Mouse (Mus musculus): ENCODE measurements around the gene Zfhx3. TPM values are rescaled to one million over a fixed set of nuclear protein-coding genes. Genes with fewer than 3 reads are reported as not detected.

The Zfhx3 gene
- total and polyA plus RNA-seq, 3 experiments: 0.23 to 2.5 TPM; not detected in 1

DNA sequence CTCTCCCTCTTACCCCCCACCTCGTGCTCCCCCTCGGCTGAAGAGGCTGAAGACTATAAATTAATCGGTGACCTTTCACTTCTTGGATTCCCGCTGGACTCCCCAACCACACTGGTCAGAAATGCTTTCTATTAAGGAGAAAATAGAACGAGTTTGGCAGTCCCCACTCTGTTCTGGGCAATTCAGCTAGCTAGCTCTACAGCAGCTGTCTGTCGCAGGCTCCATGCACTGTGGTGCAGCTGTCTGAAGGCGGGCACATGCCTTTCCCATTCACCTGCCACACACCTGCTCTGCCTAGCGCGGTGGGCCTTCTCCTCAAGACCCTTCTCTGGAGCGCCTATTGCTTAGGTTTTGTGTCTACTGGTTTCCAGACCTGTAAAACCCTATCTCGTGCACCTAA is 1000.7 kb downstream of the Zfhx3 start:
- H3K36me3 ChIP-seq (ENCODE audit: control insufficient read depth in 1 of 2, insufficient read depth in 2 of 2, low read length in 2 of 2): no peaks in the 10 kb centered on the region
- H3K79me2 ChIP-seq (ENCODE audit: control insufficient read depth, insufficient read depth, low read length, poor library complexity): no peaks in the 10 kb centered on the region
- TF ChIP-seq CHD2 (IDR thresholded peaks at IDR 0.05; ENCODE audit: low read length) (no peak), RCOR1 (IDR thresholded peaks at IDR 0.05; ENCODE audit: low read depth, low read length) (no peak), MAX (IDR thresholded peaks at IDR 0.05; ENCODE audit: low read length) (no peak), ELF1 (IDR thresholded peaks at IDR 0.05; ENCODE audit: low read depth, low read length) (no peak), USF2 (IDR thresholded peaks at IDR 0.05; ENCODE audit: borderline replicate concordance in 1 of 2, insufficient read depth in 1 of 2, low read depth in 1 of 2, low read length in 2 of 2) (no peak), TCF12 (IDR thresholded peaks at IDR 0.05; ENCODE audit: low read depth, low read length) (no peak), ETS1 (IDR thresholded peaks at IDR 0.05; ENCODE audit: low read depth, low read length) (no peak), MAFK (IDR thresholded peaks at IDR 0.05; ENCODE audit: borderline replicate concordance, low read depth, low read length) (no peak), MXI1 (IDR thresholded peaks at IDR 0.05; ENCODE audit: low read depth, low read length) (no peak), MEF2A (IDR thresholded peaks at IDR 0.05; ENCODE audit: extremely low read depth, insufficient replicate concordance, low read depth, low read length, poor library complexity, severe bottlenecking) (no peak), GATA1 (IDR thresholded peaks at IDR 0.05; ENCODE audit: low read depth, low read length) (no peak), ZKSCAN1 (IDR thresholded peaks at IDR 0.05; ENCODE audit: low read depth, low read length) (no peak)
- no peak overlapping the region for H3K27ac ChIP-seq (ENCODE audit: control insufficient read depth, low read depth, low read length)
- H3K4me1 ChIP-seq (ENCODE audit: control insufficient read depth in 1 of 2, insufficient read depth in 2 of 2, low read length in 2 of 2): peaks cover 0 to 12% of the 10 kb centered on the region in 2 experiments; a peak in 1 of 4 replicates
- no peak for DNase-seq (ENCODE audit: low read depth, low spot score)
- H3K27me3 ChIP-seq (ENCODE audit: control insufficient read depth in 1 of 2, insufficient read depth in 2 of 2, low read length in 2 of 2): no peaks in the 10 kb centered on the region
- H3K9me3 ChIP-seq (replicated peaks; ENCODE audit: insufficient read depth, low read length): no peaks in the 10 kb centered on the region
- H3K4me3 ChIP-seq (ENCODE audit: control insufficient read depth in 1 of 2, insufficient read depth in 1 of 2, low read depth in 2 of 2, low read length in 2 of 2): no peak overlapping the region
- no peak overlapping the region; the same call in 1 of the 2 replicates for H3K9ac ChIP-seq (ENCODE audit: control insufficient read depth, low read depth, low read length, poor library complexity, severe bottlenecking)

DNA sequence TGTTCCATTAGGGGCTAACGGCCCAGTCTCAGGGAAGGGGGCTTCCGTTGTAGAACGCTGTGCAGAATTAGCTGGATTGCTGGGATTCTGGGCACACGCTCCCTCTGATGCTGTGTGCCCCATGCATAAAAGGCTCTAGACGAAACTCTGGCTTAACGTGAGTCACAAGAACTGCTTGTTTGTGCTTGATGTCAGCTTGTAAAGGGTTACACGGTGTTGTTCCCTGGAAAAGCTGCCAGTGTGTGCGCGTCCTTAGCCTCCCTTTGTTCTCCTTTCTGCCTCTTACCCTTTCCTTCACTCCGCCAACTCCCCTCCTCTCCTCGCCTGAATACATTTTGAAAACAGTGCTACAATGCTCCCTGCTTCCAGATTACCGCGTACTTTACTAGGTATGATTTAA is 1001.9 kb downstream of the Zfhx3 start:
- no peak for DNase-seq (ENCODE audit: low read depth, low spot score)
- Histone ChIP-seq H3K9ac (ENCODE audit: control insufficient read depth, low read depth, low read length, poor library complexity, severe bottlenecking) (no peak overlapping the region), H3K9me3 (replicated peaks; ENCODE audit: insufficient read depth, low read length) (no peaks in the 10 kb centered on the region), H3K36me3 (ENCODE audit: control insufficient read depth in 1 of 2, insufficient read depth in 2 of 2, low read length in 2 of 2) (no peaks in the 10 kb centered on the region), H3K4me1 (ENCODE audit: control insufficient read depth in 1 of 2, insufficient read depth in 2 of 2, low read length in 2 of 2) (peaks cover 0 to 9% of the 10 kb centered on the region in 2 experiments; a peak in 1 of 4 replicates), H3K4me3 (ENCODE audit: control insufficient read depth in 1 of 2, insufficient read depth in 1 of 2, low read depth in 2 of 2, low read length in 2 of 2) (no peak overlapping the region), H3K27me3 (ENCODE audit: control insufficient read depth in 1 of 2, insufficient read depth in 2 of 2, low read length in 2 of 2) (no peaks in the 10 kb centered on the region), H3K27ac (ENCODE audit: control insufficient read depth, low read depth, low read length) (no peak overlapping the region), H3K79me2 (ENCODE audit: control insufficient read depth, insufficient read depth, low read length, poor library complexity) (no peaks in the 10 kb centered on the region)
- TF ChIP-seq CTCF (IDR thresholded peaks at IDR 0.05 in 2 of 3, conservative IDR thresholded peaks at IDR 0.05 in 1 of 3; ENCODE audit: control insufficient read depth in 1 of 3, insufficient read depth in 1 of 3, low read depth in 2 of 3, low read length in 3 of 3, poor library complexity in 1 of 3, severe bottlenecking in 1 of 3): no peak
- no peak for TF ChIP-seq HCFC1 (IDR thresholded peaks at IDR 0.05; ENCODE audit: low read depth, low read length)
- TF ChIP-seq CHD1 (IDR thresholded peaks at IDR 0.05; ENCODE audit: low read depth, low read length): no peak
- no peak for TF ChIP-seq ETS1 (IDR thresholded peaks at IDR 0.05; ENCODE audit: low read depth, low read length)
- no peak for TF ChIP-seq ELF1 (IDR thresholded peaks at IDR 0.05; ENCODE audit: low read depth, low read length)
- no peak for TF ChIP-seq KAT2A (conservative IDR thresholded peaks at IDR 0.05; ENCODE audit: low read depth, low read length)
- TF ChIP-seq ZMIZ1 (IDR thresholded peaks at IDR 0.05; ENCODE audit: low read depth, low read length): no peak
- TF ChIP-seq RAD21 (IDR thresholded peaks at IDR 0.05; ENCODE audit: low read depth, low read length): no peak
- TF ChIP-seq POLR2AphosphoS2 (IDR thresholded peaks at IDR 0.05; ENCODE audit: low read length): no peak
- TF ChIP-seq MEF2A (IDR thresholded peaks at IDR 0.05; ENCODE audit: extremely low read depth, insufficient replicate concordance, low read depth, low read length, poor library complexity, severe bottlenecking): no peak
- no peak for TF ChIP-seq JUND (IDR thresholded peaks at IDR 0.05; ENCODE audit: low read depth, low read length)
- no peak for TF ChIP-seq NELFE (IDR thresholded peaks at IDR 0.05; ENCODE audit: low read depth, low read length)
- no peak for TF ChIP-seq MAFK (IDR thresholded peaks at IDR 0.05; ENCODE audit: borderline replicate concordance, low read depth, low read length)
- TF ChIP-seq RCOR1 (IDR thresholded peaks at IDR 0.05; ENCODE audit: low read depth, low read length): no peak
- no peak for TF ChIP-seq POLR2AphosphoS5 (IDR thresholded peaks at IDR 0.05; ENCODE audit: borderline replicate concordance, low read depth, low read length)
- no peak for TF ChIP-seq TAL1 (IDR thresholded peaks at IDR 0.05; ENCODE audit: low read length)
- no peak for TF ChIP-seq TBP (IDR thresholded peaks at IDR 0.05; ENCODE audit: low read depth, low read length)
- no peak for TF ChIP-seq ZC3H11A (IDR thresholded peaks at IDR 0.05; ENCODE audit: low read depth, low read length)
- no peak for TF ChIP-seq SMC3 (IDR thresholded peaks at IDR 0.05; ENCODE audit: low read depth, low read length)
- TF ChIP-seq ZKSCAN1 (IDR thresholded peaks at IDR 0.05; ENCODE audit: low read depth, low read length): no peak

Data from MEL (cell line).